Mouse (Mus musculus): ENCODE data around the gene Cavin1.

DNA sequence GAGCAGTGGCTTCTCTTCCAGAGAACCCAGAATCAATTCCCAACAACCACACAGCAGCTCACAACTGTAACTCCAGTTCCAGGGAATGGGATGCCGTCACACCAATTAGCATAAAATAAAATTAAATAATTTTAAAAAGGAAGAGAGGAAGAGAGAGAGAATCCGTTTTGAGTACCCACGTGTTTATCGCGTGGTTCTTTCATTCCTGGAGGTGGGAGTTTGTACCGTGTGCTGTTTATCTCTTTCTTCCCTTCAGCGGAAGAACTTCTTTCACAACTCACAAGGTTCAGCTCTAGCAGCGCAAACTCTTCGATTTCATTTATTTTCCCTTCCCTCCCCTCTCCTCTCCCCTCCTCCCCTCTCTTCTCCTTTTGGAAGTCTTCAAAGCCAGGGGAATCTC lies 23.5 kb upstream of the Cavin1 start:
- TF ChIP-seq CTCF (conservative IDR thresholded peaks at IDR 0.05; ENCODE audit: low read length): no peak
- TF ChIP-seq POU5F1 (IDR thresholded peaks at IDR 0.05; ENCODE audit: borderline replicate concordance, low read length): no peak

Data from E14TG2a.4 (cell line).